Mouse (Mus musculus): ENCODE data around the gene Nemf. TPM values are rescaled to one million over a fixed set of nuclear protein-coding genes. Genes with fewer than 3 reads are reported as not detected.
"Not testable (repeated sequence)": the region's sequence is repeated elsewhere in the genome, so short reads cannot be mapped to it uniquely, and the experiment has no call there.

Nemf gene
- polyA plus RNA-seq, 1 experiment from 2014 or later, result 71.8 TPM

DNA sequence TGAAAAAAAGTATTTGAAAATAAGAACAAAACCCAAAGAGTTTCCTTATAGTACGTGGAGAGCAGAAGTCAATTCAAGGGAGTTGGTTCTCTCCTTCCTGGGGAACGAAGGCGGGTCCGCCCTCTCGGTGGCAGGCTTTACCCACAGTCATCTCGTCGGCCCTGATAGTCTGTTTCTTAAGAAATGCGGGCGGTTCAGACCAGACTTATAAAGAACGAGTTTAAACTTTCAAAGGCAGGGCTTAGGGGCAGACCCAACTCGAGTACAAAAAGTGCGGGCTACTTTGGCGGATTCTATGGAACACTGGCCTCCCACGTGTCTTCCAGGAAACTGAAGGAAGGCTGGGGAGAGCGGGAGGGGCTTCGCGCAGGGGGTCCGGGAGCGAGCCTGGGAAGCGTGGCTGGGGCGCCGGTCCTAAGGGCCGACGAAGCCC is 14.5 kb upstream of the Nemf start:
- H3K4me1 ChIP-seq (replicated peaks), result peaks cover 6% of the 10 kb centered on the region; the same call in 1 of the 2 replicates
- H3K9ac ChIP-seq, result peak overlapping the region; percentile 80
- H3K36me3 ChIP-seq, result no peaks in the 10 kb centered on the region
- under 1% methylated on average over 24 of the region's 24 CpGs for WGBS
- peak; percentile 85 for ATAC-seq
- peak overlapping the region; percentile 74 for H3K4me2 ChIP-seq (replicated peaks)
- H3K27ac ChIP-seq, result peak overlapping the region; percentile 98
- H3K4me3 ChIP-seq (replicated peaks), result peak overlapping the region; percentile 99
- H3K9me3 ChIP-seq, result no peaks in the 10 kb centered on the region
- H3K27me3 ChIP-seq (replicated peaks), result no peaks in the 10 kb centered on the region

GRCm38 (mm10) chr12:69370936-69371335 is 14.0 kb upstream of the Nemf start:
- Histone ChIP-seq H3K27me3 (replicated peaks) (no peaks in the 10 kb centered on the region), H3K4me3 (replicated peaks) (peak overlapping the region; percentile 99), H3K4me1 (replicated peaks) (peaks cover 3% of the 10 kb centered on the region; the same call in 1 of the 2 replicates), H3K36me3 (no peaks in the 10 kb centered on the region), H3K9ac (peak overlapping the region; percentile 80), H3K27ac (peak overlapping the region; percentile 98), H3K4me2 (replicated peaks) (peak overlapping the region; percentile 74), H3K9me3 (no peaks in the 10 kb centered on the region)
- 13% methylated on average over 7 of the region's 7 CpGs for WGBS
- no peak for ATAC-seq

GRCm38 (mm10) chr12:69367557-69367956 is 10.6 kb upstream of the Nemf start:
- H3K27ac ChIP-seq, result no peak overlapping the region
- no peak overlapping the region for H3K4me2 ChIP-seq (replicated peaks)
- no peaks in the 10 kb centered on the region for H3K27me3 ChIP-seq (replicated peaks)
- H3K9ac ChIP-seq, result no peak overlapping the region
- H3K4me1 ChIP-seq (replicated peaks), result peaks cover 3% of the 10 kb centered on the region; the same call in 1 of the 2 replicates
- H3K9me3 ChIP-seq, result no peaks in the 10 kb centered on the region
- WGBS, result 36% methylated on average over 2 of the region's 2 CpGs
- H3K4me3 ChIP-seq (replicated peaks), result no peak overlapping the region
- ATAC-seq, result no peak
- no peaks in the 10 kb centered on the region for H3K36me3 ChIP-seq

- Histone ChIP-seq H3K9ac (no peak overlapping the region), H3K4me2 (replicated peaks) (no peak overlapping the region), H3K9me3 (no peaks in the 10 kb centered on the region), H3K27ac (no peak overlapping the region), H3K4me3 (replicated peaks) (no peak overlapping the region), H3K27me3 (replicated peaks) (no peaks in the 10 kb centered on the region), H3K4me1 (replicated peaks) (peaks cover 5% of the 10 kb centered on the region; the same call in 1 of the 2 replicates), H3K36me3 (no peaks in the 10 kb centered on the region)
- no peak for ATAC-seq
These were observed 9.5 kb upstream of the Nemf start for GRCm38 (mm10) chr12:69366424-69366823.

GRCm38 (mm10) chr12:69365757-69366156 is 8.8 kb upstream of the Nemf start:
- Histone ChIP-seq H3K4me2 (replicated peaks) (no peak overlapping the region), H3K9ac (no peak overlapping the region), H3K27me3 (replicated peaks) (no peaks in the 10 kb centered on the region), H3K9me3 (no peaks in the 10 kb centered on the region), H3K27ac (no peak overlapping the region), H3K4me3 (replicated peaks) (no peak overlapping the region), H3K4me1 (replicated peaks) (peaks cover 3% of the 10 kb centered on the region; the same call in 1 of the 2 replicates), H3K36me3 (no peaks in the 10 kb centered on the region)
- no peak for ATAC-seq
- WGBS, result 87% methylated on average over 7 of the region's 7 CpGs

DNA sequence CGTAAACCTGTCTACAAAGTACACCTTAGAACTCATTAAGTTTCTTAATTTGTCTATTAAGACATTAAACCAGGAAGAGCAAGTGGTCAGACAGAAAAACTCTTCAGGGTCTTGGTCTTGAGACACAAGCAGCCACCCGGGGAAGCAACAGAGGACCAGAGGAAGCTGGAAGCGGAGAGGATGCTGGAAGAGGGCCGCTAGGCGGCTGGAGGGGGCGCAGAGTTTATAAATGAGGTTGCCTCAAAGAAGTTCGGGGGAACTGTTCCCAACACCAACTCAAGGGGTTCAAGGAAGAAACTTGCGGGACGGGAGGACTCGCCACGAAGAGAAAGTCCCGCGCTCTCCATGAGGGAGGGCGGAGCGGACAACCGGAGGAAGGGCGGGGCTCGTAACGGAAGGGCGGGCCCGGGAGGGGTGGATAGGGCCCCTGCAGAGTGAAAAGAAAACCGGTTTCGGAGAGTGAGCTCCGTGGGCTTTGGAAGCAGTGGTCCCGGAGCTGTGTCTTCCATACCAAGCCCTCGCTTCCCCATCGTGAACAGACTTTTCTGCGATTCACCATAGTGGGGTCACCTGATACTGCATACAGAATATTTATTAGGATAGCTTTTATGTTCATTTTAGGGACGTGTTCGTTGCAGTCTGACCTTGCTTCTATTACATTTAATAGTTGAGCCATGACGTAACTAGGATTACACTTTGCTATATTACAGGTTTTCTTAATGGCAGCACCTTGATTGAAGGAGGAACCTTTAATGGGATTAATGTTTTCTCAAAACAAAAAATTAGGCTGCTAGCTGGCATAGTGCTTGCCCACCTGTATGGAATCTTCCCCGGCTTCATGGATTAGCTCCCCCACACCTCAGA is 7.2 kb upstream of the Nemf start:
- Histone ChIP-seq H3K4me2 (replicated peaks) (peak overlapping the region; percentile 65), H3K9ac (peak overlapping the region; percentile 61), H3K4me1 (replicated peaks) (0 out of 2 replicates have a peak, but pooled peaks cover 2% of the 10 kb centered on the region), H3K36me3 (no peaks in the 10 kb centered on the region), H3K4me3 (replicated peaks) (peak overlapping the region; percentile 54), H3K9me3 (no peaks in the 10 kb centered on the region), H3K27ac (peak overlapping the region; percentile 86), H3K27me3 (replicated peaks) (no peaks in the 10 kb centered on the region)
- ATAC-seq, result peak; percentile 67
- 4% methylated on average over 32 of the region's 32 CpGs for WGBS

GRCm38 (mm10) chr12:69363110-69363509 is 6.1 kb upstream of the Nemf start:
- WGBS, result 96% methylated on average over 7 of the region's 7 CpGs

GRCm38 (mm10) chr12:69362388-69362787 is 5.4 kb upstream of the Nemf start:
- Histone ChIP-seq H3K36me3 (no peaks in the 10 kb centered on the region), H3K4me1 (replicated peaks) (0 out of 2 replicates have a peak, but pooled peaks cover 2% of the 10 kb centered on the region), H3K9me3 (no peaks in the 10 kb centered on the region), H3K9ac (no peak overlapping the region), H3K4me2 (replicated peaks) (peak overlapping the region; percentile 67), H3K27me3 (replicated peaks) (no peaks in the 10 kb centered on the region), H3K4me3 (replicated peaks) (peak overlapping the region; percentile 42; the same call in 1 of the 2 replicates), H3K27ac (peak overlapping the region; percentile 93; the same call in 1 of the 2 replicates)
- 46% methylated on average over 4 of the region's 4 CpGs for WGBS
- ATAC-seq, result no peak

More at GRCm38 (mm10) chr12:69363110-69363509, 6.1 kb upstream of the Nemf start:
- H3K27me3 ChIP-seq (replicated peaks); H3K36me3 ChIP-seq; H3K4me1 ChIP-seq (replicated peaks); ATAC-seq; H3K9ac ChIP-seq; H3K4me3 ChIP-seq (replicated peaks); H3K9me3 ChIP-seq; H3K4me2 ChIP-seq (replicated peaks); H3K27ac ChIP-seq: not testable (repeated sequence)

GRCm38 (mm10) chr12:69361919-69362318 is 5.0 kb upstream of the Nemf start:
- ATAC-seq, result no peak

GRCm38 (mm10) chr12:69360997-69361899 is 4.3 kb upstream of the Nemf start:
- under 1% methylated on average over 41 of the region's 50 CpGs for WGBS

More at GRCm38 (mm10) chr12:69361919-69362318, 5.0 kb upstream of the Nemf start:
- peak overlapping the region; percentile 58 for H3K9ac ChIP-seq
- H3K4me3 ChIP-seq (replicated peaks), result peak overlapping the region; percentile 42
- 0 out of 2 replicates have a peak, but pooled peaks cover 2% of the 10 kb centered on the region for H3K4me1 ChIP-seq (replicated peaks)
- H3K27ac ChIP-seq, result peak overlapping the region; percentile 93
- H3K36me3 ChIP-seq, result no peaks in the 10 kb centered on the region
- H3K4me2 ChIP-seq (replicated peaks), result peak overlapping the region; percentile 67
- H3K9me3 ChIP-seq, result no peaks in the 10 kb centered on the region
- H3K27me3 ChIP-seq (replicated peaks), result no peaks in the 10 kb centered on the region
- WGBS, result 3% methylated on average over 10 of the region's 10 CpGs

GRCm38 (mm10) chr12:69360655-69360996 is 3.7 kb upstream of the Nemf start:
- Histone ChIP-seq H3K27ac (no peak overlapping the region), H3K36me3 (no peaks in the 10 kb centered on the region), H3K4me3 (replicated peaks) (no peak overlapping the region), H3K9ac (no peak overlapping the region), H3K4me2 (replicated peaks) (no peak overlapping the region), H3K4me1 (replicated peaks) (0 out of 2 replicates have a peak, but pooled peaks cover 2% of the 10 kb centered on the region), H3K27me3 (replicated peaks) (no peaks in the 10 kb centered on the region), H3K9me3 (no peaks in the 10 kb centered on the region)
- ATAC-seq, result no peak
- WGBS, result 16% methylated on average over 5 of the region's 5 CpGs

More at GRCm38 (mm10) chr12:69360997-69361899, 4.3 kb upstream of the Nemf start:
- H3K9ac ChIP-seq, result peak overlapping the region; percentile 58
- H3K36me3 ChIP-seq; H3K4me1 ChIP-seq (replicated peaks); H3K9me3 ChIP-seq; H3K27me3 ChIP-seq (replicated peaks): not testable (repeated sequence)
- ATAC-seq, result peak; percentile 96
- peak overlapping the region; percentile 67 for H3K4me2 ChIP-seq (replicated peaks)
- peak overlapping the region; percentile 42 for H3K4me3 ChIP-seq (replicated peaks)
- H3K27ac ChIP-seq, result peak overlapping the region; percentile 93

DNA sequence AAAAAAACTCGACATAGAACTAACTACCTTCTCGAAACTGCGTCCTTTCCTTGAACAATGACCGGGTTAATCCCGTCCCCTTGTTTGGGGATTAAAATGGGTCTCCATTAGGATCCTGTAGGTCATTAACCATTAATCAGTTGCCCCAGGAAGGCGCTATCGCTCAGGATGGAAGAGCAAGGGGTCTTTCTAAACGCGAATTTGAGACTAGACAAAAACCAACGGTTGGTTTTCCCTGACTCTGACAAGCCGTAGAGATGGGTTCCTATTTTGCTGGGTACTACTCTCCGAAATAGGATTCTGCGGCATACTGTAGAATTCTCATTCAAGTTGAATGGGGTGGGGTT is 308 bp upstream of the Nemf start:
- Histone ChIP-seq H3K9ac (peak overlapping the region; percentile 85), H3K27ac (no peak overlapping the region), H3K4me2 (replicated peaks) (peak overlapping the region; percentile 65), H3K4me3 (replicated peaks) (peak overlapping the region; percentile 75), H3K9me3 (no peaks in the 10 kb centered on the region), H3K4me1 (replicated peaks) (no peaks in the 10 kb centered on the region), H3K36me3 (0 out of 2 replicates have a peak, but pooled peaks cover 3% of the 10 kb centered on the region), H3K27me3 (replicated peaks) (no peaks in the 10 kb centered on the region)
- no peak for ATAC-seq
- 6% methylated on average over 13 of the region's 13 CpGs for WGBS
